ENCODE assay signal across 39 mouse cellular contexts in the genomic region with DNA sequence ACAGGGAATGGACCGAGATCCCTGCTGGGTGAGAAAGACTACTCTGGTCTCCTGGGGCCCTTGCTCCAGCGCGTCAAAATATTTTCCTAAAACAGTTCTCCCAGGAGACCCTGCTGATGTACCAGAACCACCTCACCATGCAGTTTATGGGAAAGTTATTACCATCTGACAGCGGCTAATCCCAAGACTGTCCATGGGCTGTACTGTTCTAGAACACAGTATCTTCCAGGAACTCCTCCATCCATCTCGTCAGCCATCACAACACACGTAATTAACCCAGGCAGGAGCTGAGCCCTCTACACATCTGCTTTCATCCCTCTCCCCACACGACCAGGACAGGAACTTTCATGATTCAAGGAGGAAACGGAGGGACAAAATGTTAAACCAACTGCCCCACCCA. TPM values are rescaled to one million over a fixed set of nuclear protein-coding genes. Genes with fewer than 3 reads are reported as not detected.
"Had no signal": no experiment of that assay in that cellular context is flagged by ENCODE, and none has a peak within 500 bp of the region (broad histone marks: within the 10 kb centered on the region; RNA-seq: fewer than 3 reads in every experiment).

No protein-coding gene starts in this region.

- H3K9me3 ChIP-seq: heart, embryonic 10.5 days; heart, embryonic 12.5 days; heart, embryonic 13.5 days; heart, embryonic 15.5 days; hindbrain, embryonic 10.5 days; hindbrain, embryonic 12.5 days; hindbrain, embryonic 13.5 days; hindbrain, embryonic 15.5 days; intestine, embryonic 15.5 days; kidney, embryonic 15.5 days had no signal

- H3K4me2 ChIP-seq: heart, embryonic 12.5 days; heart, embryonic 13.5 days; heart, embryonic 15.5 days; hindbrain, embryonic 12.5 days; hindbrain, embryonic 13.5 days; hindbrain, embryonic 14.5 days; hindbrain, embryonic 15.5 days; intestine, embryonic 15.5 days; kidney, embryonic 15.5 days had no signal

- H3K27ac ChIP-seq: heart, adult 2 months; heart, embryonic 10.5 days; heart, embryonic 13.5 days; heart, embryonic 15.5 days; hindbrain, embryonic 10.5 days; hindbrain, embryonic 12.5 days; hindbrain, embryonic 13.5 days; hindbrain, embryonic 14.5 days; hindbrain, embryonic 15.5 days; hindbrain, postnatal 0 days; intestine, embryonic 15.5 days; kidney, embryonic 15.5 days; kidney, postnatal 0 days; layer of hippocampus, adult 2 months had no signal

- H3K4me3 ChIP-seq: heart, adult 2 months; heart, embryonic 10.5 days; heart, embryonic 12.5 days; heart, embryonic 13.5 days; heart, embryonic 15.5 days; hindbrain, embryonic 10.5 days; hindbrain, embryonic 12.5 days; hindbrain, embryonic 13.5 days; hindbrain, embryonic 15.5 days; intestine, embryonic 15.5 days; kidney, embryonic 15.5 days; layer of hippocampus, adult 2 months had no signal

- H3K27me3 ChIP-seq: heart, embryonic 13.5 days; heart, embryonic 15.5 days; hindbrain, embryonic 12.5 days; hindbrain, embryonic 15.5 days; intestine, embryonic 15.5 days; kidney, embryonic 15.5 days had no signal

- H3K4me1 ChIP-seq: hindbrain, embryonic 10.5 days; hindbrain, embryonic 12.5 days; hindbrain, embryonic 15.5 days; intestine, embryonic 15.5 days; kidney, embryonic 15.5 days had no signal

- ATAC-seq: hindbrain, embryonic 16.5 days; hindbrain, postnatal 0 days; inflammation-experienced regulatory T-cells, adult 6 months; intestine, embryonic 15.5 days; intestine, embryonic 16.5 days; intestine, postnatal 0 days had no signal

- H3K36me3 ChIP-seq: heart, embryonic 10.5 days; heart, embryonic 12.5 days; heart, embryonic 13.5 days; heart, embryonic 15.5 days; hindbrain, embryonic 10.5 days; hindbrain, embryonic 12.5 days; hindbrain, embryonic 13.5 days; hindbrain, embryonic 15.5 days; intestine, embryonic 15.5 days; kidney, embryonic 15.5 days had no signal

- H3K9ac ChIP-seq: heart, embryonic 12.5 days; heart, embryonic 13.5 days; heart, embryonic 15.5 days; hindbrain, embryonic 12.5 days; hindbrain, embryonic 13.5 days; hindbrain, embryonic 14.5 days; hindbrain, embryonic 15.5 days; intestine, embryonic 15.5 days; kidney, embryonic 15.5 days had no signal

- DNase-seq: heart, postnatal 10 days; heart, postnatal 14 days; heart, postnatal 36 days; kidney, adult 11 months; kidney, adult 18-20 months; kidney, adult 2 months; kidney, adult 8-10 months; kidney, adult 9 months; kidney, postnatal 10 days; kidney, postnatal 14 days; kidney, postnatal 25 days; kidney, postnatal 36 days; kidney, postnatal 4 days; layer of hippocampus, adult 9-11 months; layer of hippocampus, postnatal 36 days had no signal

RNA-seq across cellular contexts. Expression of gene Accsl, which starts 11.5 kb away (rescaled TPM):
- polyA plus RNA-seq: heart, embryonic 10.5 days; heart, embryonic 12.5 days; heart, embryonic 13.5 days; heart, embryonic 14.5 days; heart, embryonic 15.5 days; heart, embryonic 16.5 days; hindbrain, embryonic 10.5 days; inflammation-experienced regulatory T-cells, adult 6 months; intestine, embryonic 14.5 days; intestine, embryonic 15.5 days; intestine, embryonic 16.5 days; intestine, postnatal 0 days; kidney, embryonic 14.5 days; kidney, embryonic 15.5 days; kidney, embryonic 16.5 days; kidney, postnatal 0 days had no signal
